Mouse (Mus musculus) lung, postnatal 4 days (tissue): ENCODE data around the gene Fam19a2.

Experiments used
- DNase-seq, 2 experiments: peaks; one replicate each; pipeline ENCODE4 v3.0.0; 2021

Fam19a2 gene

GRCm38 (mm10) chr10:123395429-123395828, 131.6 kb downstream of the Fam19a2 start:
- no peak for DNase-seq

- DNase-seq, result no peak
These were observed 134.3 kb downstream of the Fam19a2 start for GRCm38 (mm10) chr10:123398136-123398535.

GRCm38 (mm10) chr10:123401188-123401587, 137.4 kb downstream of the Fam19a2 start:
- no peak for DNase-seq

GRCm38 (mm10) chr10:123402460-123402859, 138.7 kb downstream of the Fam19a2 start:
- no peak for DNase-seq

GRCm38 (mm10) chr10:123414953-123415352, 151.2 kb downstream of the Fam19a2 start:
- DNase-seq, result no peak

- DNase-seq, result no peak
These were observed 152.2 kb downstream of the Fam19a2 start for GRCm38 (mm10) chr10:123416024-123416423.

GRCm38 (mm10) chr10:123418616-123419173, 154.9 kb downstream of the Fam19a2 start:
- no peak for DNase-seq

- DNase-seq, result no peak
These were observed 156.5 kb downstream of the Fam19a2 start for GRCm38 (mm10) chr10:123420249-123420648.

- DNase-seq, result no peak
These were observed 160.7 kb downstream of the Fam19a2 start for GRCm38 (mm10) chr10:123424482-123424881.

GRCm38 (mm10) chr10:123426527-123427363, 162.9 kb downstream of the Fam19a2 start:
- DNase-seq, result no peak

- no peak for DNase-seq
These were observed 167.8 kb downstream of the Fam19a2 start for GRCm38 (mm10) chr10:123431569-123431968.

- no peak for DNase-seq
These were observed 173.8 kb downstream of the Fam19a2 start for GRCm38 (mm10) chr10:123437576-123437975.

- no peak for DNase-seq
These were observed 193.0 kb downstream of the Fam19a2 start for GRCm38 (mm10) chr10:123456800-123457199.

GRCm38 (mm10) chr10:123460466-123460865, 196.7 kb downstream of the Fam19a2 start:
- no peak for DNase-seq

- no peak for DNase-seq
These were observed 198.5 kb downstream of the Fam19a2 start for GRCm38 (mm10) chr10:123462305-123462704.

GRCm38 (mm10) chr10:123514749-123515148, 251.0 kb downstream of the Fam19a2 start:
- DNase-seq, result no peak

- no peak for DNase-seq
These were observed 256.8 kb downstream of the Fam19a2 start for GRCm38 (mm10) chr10:123520613-123521012.

GRCm38 (mm10) chr10:123521203-123521602, 257.4 kb downstream of the Fam19a2 start:
- DNase-seq, result no peak

GRCm38 (mm10) chr10:123525424-123525823, 261.6 kb downstream of the Fam19a2 start:
- DNase-seq, result no peak

GRCm38 (mm10) chr10:123526059-123526458, 262.3 kb downstream of the Fam19a2 start:
- no peak for DNase-seq

GRCm38 (mm10) chr10:123536143-123536542, 272.3 kb downstream of the Fam19a2 start:
- no peak for DNase-seq

- no peak for DNase-seq
These were observed 284.6 kb downstream of the Fam19a2 start for GRCm38 (mm10) chr10:123548391-123548790.

GRCm38 (mm10) chr10:123567677-123568076, 303.9 kb downstream of the Fam19a2 start:
- DNase-seq, result no peak

GRCm38 (mm10) chr10:123570616-123571188, 306.9 kb downstream of the Fam19a2 start:
- no peak for DNase-seq
